ENCODE assay signal across 8 mouse cellular contexts in genomic region chr8:70540507-70541071, GRCm38 (mm10). TPM values are rescaled to one million over a fixed set of nuclear protein-coding genes. Genes with fewer than 3 reads are reported as not detected.
DNase-seq lines count a peak whose midpoint lies in the region; ATAC-seq and TF ChIP-seq lines count a peak whose summit lies in the region.

No protein-coding gene starts in this region.

- no peak for ATAC-seq in hindbrain, embryonic 11.5 days (ENCODE audit: low FRiP score)
- ATAC-seq in liver, embryonic 11.5 days (replicated peaks; ENCODE audit: low FRiP score): no peak

- TF ChIP-seq POLR2A in bone marrow macrophage, adult 2 months (IDR thresholded peaks at IDR 0.05; ENCODE audit: borderline replicate concordance, low read depth, low read length): no peak

- no peak for TF ChIP-seq CTCF in bone marrow macrophage, adult 2 months (IDR thresholded peaks at IDR 0.05; ENCODE audit: low read depth, low read length)

- no peaks in the 10 kb centered on the region for H3K9me3 ChIP-seq in hindbrain, embryonic 11.5 days (ENCODE audit: control insufficient read depth, low read length)
- H3K9me3 ChIP-seq in liver, embryonic 11.5 days (ENCODE audit: control insufficient read depth, low read length): no peaks in the 10 kb centered on the region

- 66% methylated on average over 7 of the region's 7 CpGs for WGBS in hindbrain, embryonic 11.5 days
- whole genome bisulfite sequencing in liver, embryonic 11.5 days: 31% methylated on average over 7 of the region's 7 CpGs

- H3K4me1 ChIP-seq in bone marrow macrophage, adult 2 months (ENCODE audit: control insufficient read depth, insufficient read depth, low read length): peaks cover 49% of the 10 kb centered on the region
- peaks cover 5% of the 10 kb centered on the region; the same call in 1 of the 2 replicates for H3K4me1 ChIP-seq in hindbrain, embryonic 11.5 days (replicated peaks; ENCODE audit: control insufficient read depth, insufficient read depth, low read length)
- H3K4me1 ChIP-seq in liver, embryonic 11.5 days (replicated peaks; ENCODE audit: control insufficient read depth, insufficient read depth, low read length): peaks cover 52% of the 10 kb centered on the region

- H3K4me2 ChIP-seq in hindbrain, embryonic 11.5 days (replicated peaks; ENCODE audit: low read depth, low read length): peak overlapping the region; percentile 91
- peak overlapping the region; percentile 93 for H3K4me2 ChIP-seq in liver, embryonic 11.5 days

- H3K27me3 ChIP-seq in hindbrain, embryonic 11.5 days (ENCODE audit: control insufficient read depth, insufficient read depth, low read length): no peaks in the 10 kb centered on the region
- H3K27me3 ChIP-seq in liver, embryonic 11.5 days (replicated peaks; ENCODE audit: control insufficient read depth, insufficient read depth, low read length): no peaks in the 10 kb centered on the region

- peak overlapping the region; percentile 61 for H3K27ac ChIP-seq in bone marrow macrophage, adult 2 months (ENCODE audit: insufficient read depth, low read depth, low read length)
- no peak overlapping the region for H3K27ac ChIP-seq in hindbrain, embryonic 11.5 days (ENCODE audit: low read depth, low read length)
- H3K27ac ChIP-seq in liver, embryonic 11.5 days (ENCODE audit: low read depth, low read length): no peak overlapping the region

- intact Hi-C loops in gastrocnemius, postnatal 36 days (cut with DNase I): no loop called here

- H3K36me3 ChIP-seq in hindbrain, embryonic 11.5 days (ENCODE audit: control insufficient read depth, insufficient read depth, low read length): no peaks in the 10 kb centered on the region
- H3K36me3 ChIP-seq in liver, embryonic 11.5 days (ENCODE audit: control insufficient read depth, insufficient read depth, low read length): peaks cover 14% of the 10 kb centered on the region; the same call in 1 of the 2 replicates

- peak overlapping the region; percentile 85; the same call in 1 of the 2 replicates for H3K9ac ChIP-seq in hindbrain, embryonic 11.5 days (ENCODE audit: low read depth, low read length)
- H3K9ac ChIP-seq in liver, embryonic 11.5 days (ENCODE audit: low read depth, low read length): peak overlapping the region; percentile 84

- peak overlapping the region; percentile 71 for H3K4me3 ChIP-seq in bone marrow macrophage, adult 2 months (ENCODE audit: insufficient read depth, low read length)
- peak overlapping the region; percentile 81 for H3K4me3 ChIP-seq in hindbrain, embryonic 11.5 days (ENCODE audit: low read depth, low read length)
- peak overlapping the region; percentile 78 for H3K4me3 ChIP-seq in liver, embryonic 11.5 days (ENCODE audit: low read depth, low read length)

- peak; percentile 55 to 77 for DNase-seq in adrenal gland, adult (ENCODE audit: inconsistent age in 2 of 2, low spot score in 1 of 2)
- no peak for DNase-seq in adrenal gland, adult 2 months
- no peak for DNase-seq in hindbrain, embryonic 11.5 days (ENCODE audit: low spot score)
- no peak for DNase-seq in liver, embryonic 11.5 days (ENCODE audit: low spot score)
- no peak for DNase-seq in embryo, embryonic 9.5 days (ENCODE audit: extremely low spot score)
- DNase-seq in gastrocnemius, postnatal 36 days: no peak
- DNase-seq in layer of hippocampus, adult 9-11 months: no peak

RNA-seq across cellular contexts. Expression of gene Ell, which starts 1.3 kb away (rescaled TPM):
- total RNA-seq in adrenal gland, adult 2 months (2021): 10 to 100 TPM; 26.1 to 29.6 TPM
- polyA plus RNA-seq in adrenal gland, adult 2 months (2012; rRNA removed): 31.1 and 36.1 TPM in 2 replicates
- polyA plus RNA-seq in bone marrow macrophage, adult 2 months (2012; ENCODE audit: insufficient read depth, insufficient read length, missing spikeins): 17.1 TPM in 2 replicates
- polyA plus RNA-seq in hindbrain, embryonic 11.5 days (2014; fragmentation: Nextera tagmentation; extraction: Ambion mirVana): 15.4 and 16.5 TPM in 2 replicates
- polyA plus RNA-seq in liver, embryonic 11.5 days (2014; fragmentation: Nextera tagmentation; extraction: Ambion mirVana): 20.3 and 20.7 TPM in 2 replicates
- total RNA-seq in gastrocnemius, postnatal 36 days (2021): 10 to 100 TPM in 1 of 2 experiments, 1 to 10 TPM in 1; 9.6 to 10.5 TPM

RNA-seq across cellular contexts. Expression of gene Kxd1, which starts 12.8 kb away (rescaled TPM):
- 10 to 100 TPM; 75.9 to 82.8 TPM for total RNA-seq in adrenal gland, adult 2 months (2021)
- polyA plus RNA-seq in adrenal gland, adult 2 months (2012; rRNA removed): 83.0 and 87.3 TPM in 2 replicates
- polyA plus RNA-seq in bone marrow macrophage, adult 2 months (2012; ENCODE audit: insufficient read depth, insufficient read length, missing spikeins): 82.2 and 82.3 TPM in 2 replicates
- polyA plus RNA-seq in hindbrain, embryonic 11.5 days (2014; fragmentation: Nextera tagmentation; extraction: Ambion mirVana): 48.3 and 52.6 TPM in 2 replicates
- polyA plus RNA-seq in liver, embryonic 11.5 days (2014; fragmentation: Nextera tagmentation; extraction: Ambion mirVana): 68.8 and 75.2 TPM in 2 replicates
- total RNA-seq in gastrocnemius, postnatal 36 days (2021): 10 to 100 TPM; 67.7 to 74.7 TPM

RNA-seq across cellular contexts. Expression of gene Fkbp8, which starts 13.1 kb away (rescaled TPM):
- 100 to 1,000 TPM; 269 to 287 TPM for total RNA-seq in adrenal gland, adult 2 months (2021)
- 602 and 610 TPM in 2 replicates for polyA plus RNA-seq in adrenal gland, adult 2 months (2012; rRNA removed)
- polyA plus RNA-seq in bone marrow macrophage, adult 2 months (2012; ENCODE audit: insufficient read depth, insufficient read length, missing spikeins): 163 and 178 TPM in 2 replicates
- 226 and 243 TPM in 2 replicates for polyA plus RNA-seq in hindbrain, embryonic 11.5 days (2014; fragmentation: Nextera tagmentation; extraction: Ambion mirVana)
- polyA plus RNA-seq in liver, embryonic 11.5 days (2014; fragmentation: Nextera tagmentation; extraction: Ambion mirVana): 261 and 285 TPM in 2 replicates
- 100 to 1,000 TPM in 1 of 2 experiments, 10 to 100 TPM in 1; 99.3 to 107 TPM for total RNA-seq in gastrocnemius, postnatal 36 days (2021)

RNA-seq across cellular contexts. Expression of gene Uba52, which starts 30.0 kb away (rescaled TPM):
- 1,000 to 10,000 TPM; 1,627 to 1,685 TPM for total RNA-seq in adrenal gland, adult 2 months (2021)
- polyA plus RNA-seq in adrenal gland, adult 2 months (2012; rRNA removed): 619 and 1,322 TPM in 2 replicates
- polyA plus RNA-seq in bone marrow macrophage, adult 2 months (2012; ENCODE audit: insufficient read depth, insufficient read length, missing spikeins): 825 and 873 TPM in 2 replicates
- polyA plus RNA-seq in hindbrain, embryonic 11.5 days (2014; fragmentation: Nextera tagmentation; extraction: Ambion mirVana): 814 and 839 TPM in 2 replicates
- 1,024 and 1,077 TPM in 2 replicates for polyA plus RNA-seq in liver, embryonic 11.5 days (2014; fragmentation: Nextera tagmentation; extraction: Ambion mirVana)
- total RNA-seq in gastrocnemius, postnatal 36 days (2021): 100 to 1,000 TPM; 787 to 802 TPM

RNA-seq across cellular contexts. Expression of gene Rex1bd, which starts 34.0 kb away (rescaled TPM):
- total RNA-seq in adrenal gland, adult 2 months (2021): 100 to 1,000 TPM; 148 to 164 TPM
- 327 and 373 TPM in 2 replicates for polyA plus RNA-seq in adrenal gland, adult 2 months (2012; rRNA removed)
- 80.7 and 86.0 TPM in 2 replicates for polyA plus RNA-seq in bone marrow macrophage, adult 2 months (2012; ENCODE audit: insufficient read depth, insufficient read length, missing spikeins)
- 129 and 136 TPM in 2 replicates for polyA plus RNA-seq in hindbrain, embryonic 11.5 days (2014; fragmentation: Nextera tagmentation; extraction: Ambion mirVana)
- polyA plus RNA-seq in liver, embryonic 11.5 days (2014; fragmentation: Nextera tagmentation; extraction: Ambion mirVana): 113 and 120 TPM in 2 replicates
- total RNA-seq in gastrocnemius, postnatal 36 days (2021): 100 to 1,000 TPM; 126 to 128 TPM

Comparison
In these comparisons a context has a peak if more than half of its experiments do, and no peak if none do; other contexts are left out.
1. DNase-seq: peak in adrenal gland, adult (2 of 2); none in adrenal gland, adult 2 months (single experiment), hindbrain, embryonic 11.5 days (single experiment), liver, embryonic 11.5 days (single experiment), embryo, embryonic 9.5 days (single experiment), gastrocnemius, postnatal 36 days (0 of 2) and layer of hippocampus, adult 9-11 months (single experiment).
2. Peak in every context shown above with its lines, with median percentiles within 50 percentile points of each other: H3K4me3 ChIP-seq.